Mouse (Mus musculus) CH12.LX (cell line): Measurements from ENCODE around the gene Arhgef7. TPM values are rescaled to one million over a fixed set of nuclear protein-coding genes. Genes with fewer than 3 reads are reported as not detected.

ENCODE experiments used
- DNase-seq: peaks from one replicate; pipeline ENCODE4 v3.0.0-alpha.2; 2013; ENCODE audit errors: extremely low read depth
- H3K27ac ChIP-seq: 2 replicates; pipeline ENCODE4 v1.5.1; 2012; ENCODE audit warnings: low read depth, mild to moderate bottlenecking, control low read depth, moderate library complexity; ENCODE audit not compliant: insufficient read depth
- H3K27me3 ChIP-seq: replicated peaks from 2 replicates; pipeline ENCODE3; 2012; ENCODE audit warnings: inconsistent platforms
- H3K36me3 ChIP-seq, 2 experiments: replicated peaks in 1 of 2; 2 replicates each; pipeline versions ENCODE3 to v1.6.1; 2012; ENCODE audit warnings: inconsistent platforms in 1 of 2, low read length in 1 of 2, mild to moderate bottlenecking in 1 of 2, mixed read lengths in 1 of 2, moderate library complexity in 1 of 2; ENCODE audit not compliant: control insufficient read depth in 1 of 2, insufficient read depth in 1 of 2
- H3K4me1 ChIP-seq, 2 experiments: 2 replicates each; pipeline ENCODE4 v1.6.1; 2012; ENCODE audit warnings: inconsistent platforms in 1 of 2, moderate library complexity in 1 of 2; ENCODE audit not compliant: insufficient read depth in 2 of 2, control insufficient read depth in 1 of 2
- H3K4me2 ChIP-seq: 2 replicates; pipeline ENCODE4 v1.6.1; 2012; ENCODE audit warnings: low read depth, mild to moderate bottlenecking, control low read depth; ENCODE audit not compliant: poor library complexity, insufficient read depth, severe bottlenecking
- H3K4me3 ChIP-seq, 3 experiments: fragments of 150-350 bp in 1 of 3; sonication (generic) in 1 of 3; replicated peaks in 1 of 3; 2 replicates each; pipeline versions ENCODE3 to v1.5.1; 2011 to 2012; ENCODE audit warnings: low read depth in 2 of 3, low read length in 2 of 3, mild to moderate bottlenecking in 2 of 3, moderate library complexity in 2 of 3, control low read depth in 1 of 3, improper control_type of control experiment in 1 of 3, inconsistent platforms in 1 of 3, mixed read lengths in 1 of 3; ENCODE audit not compliant: poor library complexity in 1 of 3
- H3K79me2 ChIP-seq: replicated peaks from 2 replicates; pipeline ENCODE4 v1.6.1; 2012; ENCODE audit warnings: mild to moderate bottlenecking, moderate library complexity; ENCODE audit not compliant: control insufficient read depth, poor library complexity, insufficient read depth, severe bottlenecking; ENCODE audit errors: extremely low read depth
- H3K9ac ChIP-seq: 2 replicates; pipeline ENCODE4 v1.6.1; 2012; ENCODE audit warnings: low read depth, mild to moderate bottlenecking, control low read depth, moderate library complexity; ENCODE audit not compliant: insufficient read depth
- H3K9me3 ChIP-seq: replicated peaks from 2 replicates; pipeline ENCODE3; 2012; ENCODE audit warnings: low read length, inconsistent platforms, mixed read lengths
- BHLHE40 ChIP-seq: IDR thresholded peaks from 2 replicates; pipeline ENCODE4 v1.6.1; 2011; ENCODE audit warnings: mild to moderate bottlenecking, low read depth, low read length, improper control_type of control experiment
- CHD2 ChIP-seq: IDR thresholded peaks from 2 replicates; pipeline ENCODE4 v1.6.1; 2011; ENCODE audit warnings: low read length, improper control_type of control experiment
- CTCF ChIP-seq, 2 experiments: IDR thresholded peaks in 1 of 2; conservative IDR thresholded peaks in 1 of 2; 2 replicates each; pipeline ENCODE4 v1.5.1; 2011 to 2012; ENCODE audit warnings: low read depth in 2 of 2, low read length in 2 of 2, improper control_type of control experiment in 1 of 2, inconsistent platforms in 1 of 2, mild to moderate bottlenecking in 1 of 2, moderate library complexity in 1 of 2
- ELF1 ChIP-seq: IDR thresholded peaks from 2 replicates; pipeline ENCODE4 v1.6.1; 2014; ENCODE audit warnings: low read depth, mild to moderate bottlenecking, inconsistent platforms, low read length, improper control_type of control experiment
- EP300 ChIP-seq: IDR thresholded peaks from 2 replicates; pipeline ENCODE4 v1.6.1; 2011; ENCODE audit warnings: low read length, improper control_type of control experiment
- ETS1 ChIP-seq: conservative IDR thresholded peaks from 2 replicates; pipeline ENCODE4 v1.6.1; 2012; ENCODE audit warnings: low read depth, mild to moderate bottlenecking, inconsistent platforms, low read length, improper control_type of control experiment, moderate library complexity
- GABPA ChIP-seq: IDR thresholded peaks from 2 replicates; pipeline ENCODE4 v1.6.1; 2012; ENCODE audit warnings: low read depth, low read length, improper control_type of control experiment, inconsistent platforms; ENCODE audit not compliant: insufficient replicate concordance
- HCFC1 ChIP-seq: IDR thresholded peaks from 2 replicates; pipeline ENCODE4 v1.6.1; 2012; ENCODE audit warnings: low read depth, mild to moderate bottlenecking, inconsistent platforms, low read length, improper control_type of control experiment
- IRF4 ChIP-seq: IDR thresholded peaks from 2 replicates; pipeline ENCODE4 v1.6.1; 2014; ENCODE audit warnings: low read depth, mild to moderate bottlenecking, inconsistent platforms, low read length, improper control_type of control experiment
- MAX ChIP-seq: IDR thresholded peaks from 2 replicates; pipeline ENCODE4 v1.6.1; 2011; ENCODE audit warnings: low read length, improper control_type of control experiment
- MAZ ChIP-seq: IDR thresholded peaks from 2 replicates; pipeline ENCODE4 v1.6.1; 2012; ENCODE audit warnings: low read depth, mild to moderate bottlenecking, inconsistent platforms, low read length, improper control_type of control experiment, moderate library complexity
- MEF2A ChIP-seq: IDR thresholded peaks from 2 replicates; pipeline ENCODE4 v1.6.1; 2014; ENCODE audit warnings: low read depth, mild to moderate bottlenecking, inconsistent platforms, low read length, improper control_type of control experiment, borderline replicate concordance
- MXI1 ChIP-seq: IDR thresholded peaks from 2 replicates; pipeline ENCODE4 v1.6.1; 2011; ENCODE audit warnings: mild to moderate bottlenecking, low read depth, low read length, improper control_type of control experiment
- MYC ChIP-seq: IDR thresholded peaks from 2 replicates; pipeline ENCODE4 v1.6.1; 2011; ENCODE audit warnings: low read depth, mild to moderate bottlenecking, improper control_type of control experiment, low read length
- NELFE ChIP-seq: IDR thresholded peaks from 2 replicates; pipeline ENCODE4 v1.6.1; 2011; ENCODE audit warnings: low read depth, low read length, improper control_type of control experiment
- NRF1 ChIP-seq: IDR thresholded peaks from 2 replicates; pipeline ENCODE4 v1.6.1; 2014; ENCODE audit warnings: low read depth, mild to moderate bottlenecking, inconsistent platforms, low read length, improper control_type of control experiment, moderate library complexity
- POLR2A ChIP-seq: IDR thresholded peaks from 2 replicates; pipeline ENCODE4 v1.6.1; 2011; ENCODE audit warnings: low read depth, mild to moderate bottlenecking, improper control_type of control experiment, low read length
- SIN3A ChIP-seq: IDR thresholded peaks from 2 replicates; pipeline ENCODE4 v1.6.1; 2012; ENCODE audit warnings: low read length, improper control_type of control experiment, inconsistent platforms
- SMC3 ChIP-seq: IDR thresholded peaks from 2 replicates; pipeline ENCODE4 v1.6.1; 2011; ENCODE audit warnings: low read depth, low read length, improper control_type of control experiment
- TBP ChIP-seq: conservative IDR thresholded peaks from 2 replicates; pipeline ENCODE4 v1.6.1; 2011; ENCODE audit warnings: low read depth, low read length, improper control_type of control experiment
- UBTF ChIP-seq: IDR thresholded peaks from 2 replicates; pipeline ENCODE4 v1.6.1; 2012; ENCODE audit warnings: low read depth, mild to moderate bottlenecking, inconsistent platforms, low read length, improper control_type of control experiment, moderate library complexity
- USF1 ChIP-seq: IDR thresholded peaks from 2 replicates; pipeline ENCODE4 v1.6.1; 2014; ENCODE audit warnings: low read depth, mild to moderate bottlenecking, inconsistent platforms, low read length, improper control_type of control experiment
- USF2 ChIP-seq: conservative IDR thresholded peaks from 2 replicates; pipeline ENCODE4 v1.6.1; 2011; ENCODE audit warnings: low read depth, low read length, improper control_type of control experiment
- dilution Hi-C: fragments of 300-500 bp; cut with MboI; formaldehyde crosslinking; loops from 2 replicates; pipeline ENCODE4 v1.14.3; 2020; ENCODE audit warnings: low sequenced_read_pairs; ENCODE audit not compliant: extremely low pct_unique_long_range_greater_than_20kb, extremely low pct_ligation_motif_present
- in situ Hi-C: fragments of 300-500 bp; cut with MboI; formaldehyde crosslinking; loops from 3 replicates; pipeline ENCODE4 v1.14.3; 2019; ENCODE audit warnings: low sequenced_read_pairs, low pct_ligation_motif_present, low pct_unique_long_range_greater_than_20kb, mixed read lengths
- polyA plus RNA-seq: library from polyadenylated mRNA; unstranded; fragments of >175 nt; gene quantifications from 2 replicates; pipeline ENCODE4 v1.2.1, GENCODE M21; 2012; ENCODE audit warnings: low read depth; ENCODE audit not compliant: insufficient read length
- total RNA-seq, 2 experiments: library from RNA; depleted of rRNA; stranded (reverse); fragments of 300-350 nt in 1 of 2; fragments of >200 nt in 1 of 2; gene quantifications; 2 replicates each; pipeline ENCODE4 v1.2.3; 2012 to 2014

Gene Arhgef7
- total and polyA plus RNA-seq, 3 experiments = 8.5 to 28.7 (median 17.0) TPM

DNA sequence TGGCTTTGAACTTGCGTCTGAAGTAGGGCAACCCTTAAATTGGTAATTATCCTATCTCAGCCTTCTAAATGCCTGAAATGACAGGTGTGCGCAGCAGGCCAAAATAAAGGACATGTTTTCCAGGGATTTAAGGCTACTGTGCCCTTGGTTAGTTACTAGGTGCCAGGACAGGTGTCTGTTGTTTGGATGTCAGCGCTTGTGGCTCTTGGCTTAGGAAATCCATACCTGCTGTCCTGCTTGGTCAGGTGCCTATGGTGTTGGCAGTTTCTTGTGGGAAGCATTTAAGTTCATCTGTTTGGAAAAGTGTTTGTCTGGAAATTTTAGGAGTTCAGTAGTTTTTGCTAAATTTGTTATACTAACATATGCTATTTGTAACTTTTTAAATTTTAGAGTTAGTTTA is 71.6 kb downstream of the Arhgef7 start:
- peaks cover 7 to 32% of the 10 kb centered on the region in 2 experiments for H3K4me1 ChIP-seq
- H3K27ac ChIP-seq = no peak overlapping the region
- TF ChIP-seq BHLHE40 (no peak), MYC (no peak), MXI1 (no peak), POLR2A (no peak), MEF2A (no peak), SMC3 (no peak), MAZ (no peak), IRF4 (no peak), SIN3A (no peak), CHD2 (no peak), NELFE (no peak), ETS1 (no peak), CTCF (conservative IDR thresholded peaks at IDR 0.05 in 1 of 2, IDR thresholded peaks at IDR 0.05 in 1 of 2; ENCODE audit: low read depth in 2 of 2, low read length in 2 of 2) (no peak)
- no peaks in the 10 kb centered on the region for H3K27me3 ChIP-seq
- no peaks in the 10 kb centered on the region; the same call in 1 of the 2 replicates for H3K79me2 ChIP-seq
- H3K36me3 ChIP-seq = peaks cover 13 to 77% of the 10 kb centered on the region in 2 experiments
- H3K4me2 ChIP-seq = no peak overlapping the region
- in situ Hi-C loops (no loop called here), dilution Hi-C loops (no loop called here)
- no peak for DNase-seq
- no peak overlapping the region for H3K4me3 ChIP-seq
- no peak overlapping the region for H3K9ac ChIP-seq
- H3K9me3 ChIP-seq = no peaks in the 10 kb centered on the region

DNA sequence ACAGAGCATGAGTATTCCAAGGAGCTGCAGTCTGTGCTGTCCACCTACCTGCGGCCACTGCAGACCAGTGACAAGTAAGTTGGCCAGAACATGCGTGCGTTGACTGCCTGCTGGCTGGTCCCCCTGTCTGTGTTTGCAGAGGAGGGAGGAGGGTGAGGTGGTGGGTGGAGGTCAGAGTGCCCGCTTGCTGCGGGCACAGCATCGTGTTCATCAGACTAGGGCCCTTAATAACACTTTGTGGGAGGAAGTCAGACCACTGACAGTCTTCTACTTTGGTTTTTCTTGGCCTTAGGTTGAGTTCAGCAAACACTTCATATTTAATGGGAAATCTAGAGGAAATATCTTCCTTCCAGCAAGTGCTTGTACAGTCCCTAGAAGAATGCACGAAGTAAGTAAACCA is 73.0 kb downstream of the Arhgef7 start:
- no peak overlapping the region for H3K27ac ChIP-seq
- H3K4me2 ChIP-seq = no peak overlapping the region
- peaks cover 7 to 24% of the 10 kb centered on the region in 2 experiments for H3K4me1 ChIP-seq
- H3K4me3 ChIP-seq = no peak overlapping the region
- no peak for DNase-seq
- dilution Hi-C loops = no loop called here
- no peaks in the 10 kb centered on the region for H3K9me3 ChIP-seq
- in situ Hi-C loops = no loop called here
- no peaks in the 10 kb centered on the region; the same call in 1 of the 2 replicates for H3K79me2 ChIP-seq
- TF ChIP-seq UBTF (no peak), SIN3A (no peak), BHLHE40 (no peak), MAX (no peak), USF1 (no peak), GABPA (no peak), USF2 (no peak), MYC (no peak), TBP (no peak), POLR2A (no peak), ELF1 (no peak), NRF1 (no peak), EP300 (no peak), NELFE (no peak), CTCF (conservative IDR thresholded peaks at IDR 0.05 in 1 of 2, IDR thresholded peaks at IDR 0.05 in 1 of 2; ENCODE audit: low read depth in 2 of 2, low read length in 2 of 2) (no peak), HCFC1 (no peak), CHD2 (no peak)
- H3K36me3 ChIP-seq = peaks cover 25 to 84% of the 10 kb centered on the region in 2 experiments
- no peaks in the 10 kb centered on the region for H3K27me3 ChIP-seq
- no peak overlapping the region for H3K9ac ChIP-seq
